Mouse (Mus musculus): ENCODE results near the gene Spata13. TPM values are rescaled to one million over a fixed set of nuclear protein-coding genes. Genes with fewer than 3 reads are reported as not detected.

Gene Spata13
- polyA plus RNA-seq, 1 experiment from 2014 or later = 17.1 TPM

GRCm38 (mm10) chr14:60648956-60649355 is 15.2 kb downstream of the Spata13 start:
- H3K36me3 ChIP-seq (ENCODE audit: control insufficient read depth, insufficient read depth, low read length) = no peaks in the 10 kb centered on the region
- H3K9me3 ChIP-seq (ENCODE audit: control insufficient read depth, low read length) = no peaks in the 10 kb centered on the region
- no peak for ATAC-seq
- no peak overlapping the region for H3K27ac ChIP-seq (ENCODE audit: low read depth, low read length)
- no peak overlapping the region for H3K9ac ChIP-seq (ENCODE audit: low read depth, low read length)
- H3K4me1 ChIP-seq (ENCODE audit: control insufficient read depth, insufficient read depth, low read depth, low read length) = no peaks in the 10 kb centered on the region
- no peaks in the 10 kb centered on the region for H3K27me3 ChIP-seq (replicated peaks; ENCODE audit: control insufficient read depth, insufficient read depth, low read length)
- no peak overlapping the region for H3K4me2 ChIP-seq (ENCODE audit: low read length)
- no peak overlapping the region for H3K4me3 ChIP-seq (ENCODE audit: low read length)
- whole genome bisulfite sequencing = 83% methylated on average over 1 of the region's 1 CpGs

- ATAC-seq = no peak
- Histone ChIP-seq H3K9me3 (ENCODE audit: control insufficient read depth, low read length) (no peaks in the 10 kb centered on the region), H3K27ac (ENCODE audit: low read depth, low read length) (no peak overlapping the region), H3K36me3 (ENCODE audit: control insufficient read depth, insufficient read depth, low read length) (no peaks in the 10 kb centered on the region), H3K9ac (ENCODE audit: low read depth, low read length) (no peak overlapping the region), H3K27me3 (replicated peaks; ENCODE audit: control insufficient read depth, insufficient read depth, low read length) (no peaks in the 10 kb centered on the region), H3K4me3 (ENCODE audit: low read length) (no peak overlapping the region), H3K4me2 (ENCODE audit: low read length) (no peak overlapping the region), H3K4me1 (ENCODE audit: control insufficient read depth, insufficient read depth, low read depth, low read length) (peaks cover 5% of the 10 kb centered on the region; the same call in 1 of the 2 replicates)
- 74% methylated on average over 4 of the region's 4 CpGs for WGBS
Measured at GRCm38 (mm10) chr14:60653184-60653583, 19.4 kb downstream of the Spata13 start.

- ATAC-seq = no peak
- H3K4me3 ChIP-seq (ENCODE audit: low read length) = no peak overlapping the region
- no peaks in the 10 kb centered on the region for H3K36me3 ChIP-seq (ENCODE audit: control insufficient read depth, insufficient read depth, low read length)
- 85% methylated on average over 5 of the region's 5 CpGs for WGBS
- no peak overlapping the region for H3K4me2 ChIP-seq (ENCODE audit: low read length)
- no peaks in the 10 kb centered on the region for H3K27me3 ChIP-seq (replicated peaks; ENCODE audit: control insufficient read depth, insufficient read depth, low read length)
- no peak overlapping the region for H3K9ac ChIP-seq (ENCODE audit: low read depth, low read length)
- H3K27ac ChIP-seq (ENCODE audit: low read depth, low read length) = no peak overlapping the region
- peaks cover 5% of the 10 kb centered on the region; the same call in 1 of the 2 replicates for H3K4me1 ChIP-seq (ENCODE audit: control insufficient read depth, insufficient read depth, low read depth, low read length)
- H3K9me3 ChIP-seq (ENCODE audit: control insufficient read depth, low read length) = no peaks in the 10 kb centered on the region
Measured at GRCm38 (mm10) chr14:60653977-60654376, 20.2 kb downstream of the Spata13 start.

- no peak; the same call in 1 of the 2 replicates for ATAC-seq
- no peak overlapping the region for H3K4me3 ChIP-seq (ENCODE audit: low read length)
- H3K4me1 ChIP-seq (ENCODE audit: control insufficient read depth, insufficient read depth, low read depth, low read length) = peaks cover 5% of the 10 kb centered on the region; the same call in 1 of the 2 replicates
- no peaks in the 10 kb centered on the region for H3K36me3 ChIP-seq (ENCODE audit: control insufficient read depth, insufficient read depth, low read length)
- no peak overlapping the region for H3K9ac ChIP-seq (ENCODE audit: low read depth, low read length)
- H3K27me3 ChIP-seq (replicated peaks; ENCODE audit: control insufficient read depth, insufficient read depth, low read length) = no peaks in the 10 kb centered on the region
- H3K27ac ChIP-seq (ENCODE audit: low read depth, low read length) = no peak overlapping the region
- WGBS = 75% methylated on average over 11 of the region's 11 CpGs
- no peak overlapping the region for H3K4me2 ChIP-seq (ENCODE audit: low read length)
- H3K9me3 ChIP-seq (ENCODE audit: control insufficient read depth, low read length) = no peaks in the 10 kb centered on the region
Measured at GRCm38 (mm10) chr14:60654708-60655107, 20.9 kb downstream of the Spata13 start.

GRCm38 (mm10) chr14:60655941-60656700 is 22.3 kb downstream of the Spata13 start:
- Histone ChIP-seq H3K36me3 (ENCODE audit: control insufficient read depth, insufficient read depth, low read length) (no peaks in the 10 kb centered on the region), H3K4me1 (ENCODE audit: control insufficient read depth, insufficient read depth, low read depth, low read length) (peaks cover 5% of the 10 kb centered on the region; the same call in 1 of the 2 replicates), H3K27ac (ENCODE audit: low read depth, low read length) (peak overlapping the region; percentile 32; the same call in 1 of the 2 replicates), H3K4me2 (ENCODE audit: low read length) (no peak overlapping the region), H3K27me3 (replicated peaks; ENCODE audit: control insufficient read depth, insufficient read depth, low read length) (no peaks in the 10 kb centered on the region), H3K9me3 (ENCODE audit: control insufficient read depth, low read length) (no peaks in the 10 kb centered on the region), H3K9ac (ENCODE audit: low read depth, low read length) (no peak overlapping the region), H3K4me3 (ENCODE audit: low read length) (no peak overlapping the region)
- WGBS = 68% methylated on average over 15 of the region's 15 CpGs
- ATAC-seq = peak; percentile 73

GRCm38 (mm10) chr14:60656701-60657085 is 22.9 kb downstream of the Spata13 start:
- Histone ChIP-seq H3K9me3 (ENCODE audit: control insufficient read depth, low read length) (no peaks in the 10 kb centered on the region), H3K4me3 (ENCODE audit: low read length) (no peak overlapping the region), H3K4me2 (ENCODE audit: low read length) (no peak overlapping the region), H3K9ac (ENCODE audit: low read depth, low read length) (no peak overlapping the region), H3K27ac (ENCODE audit: low read depth, low read length) (no peak overlapping the region; the same call in 1 of the 2 replicates), H3K27me3 (replicated peaks; ENCODE audit: control insufficient read depth, insufficient read depth, low read length) (no peaks in the 10 kb centered on the region), H3K4me1 (ENCODE audit: control insufficient read depth, insufficient read depth, low read depth, low read length) (peaks cover 5% of the 10 kb centered on the region; the same call in 1 of the 2 replicates), H3K36me3 (ENCODE audit: control insufficient read depth, insufficient read depth, low read length) (no peaks in the 10 kb centered on the region)
- 87% methylated on average over 11 of the region's 11 CpGs for WGBS
- ATAC-seq = no peak

DNA sequence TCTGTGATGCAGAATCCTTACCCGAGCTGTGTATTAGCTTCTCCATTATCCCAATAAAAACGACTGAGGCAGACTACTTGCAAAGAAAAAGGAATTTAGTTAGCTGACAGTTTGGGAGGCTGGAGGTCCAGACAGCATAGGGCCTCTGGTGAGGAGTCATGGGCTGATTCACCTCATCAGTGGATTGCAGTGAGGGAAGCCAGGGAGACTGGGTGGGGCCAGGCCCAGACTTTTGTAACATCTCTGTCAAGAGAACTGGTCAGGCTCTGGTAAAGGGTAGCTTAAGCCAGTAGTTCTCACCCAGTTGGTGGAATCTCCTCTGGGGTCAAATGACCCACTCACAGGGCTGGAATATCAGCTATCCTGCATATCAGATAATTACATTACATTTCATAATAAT is 24.1 kb downstream of the Spata13 start:
- no peak overlapping the region for H3K9ac ChIP-seq (ENCODE audit: low read depth, low read length)
- no peak for ATAC-seq
- WGBS = 83% methylated on average over 2 of the region's 2 CpGs
- H3K4me3 ChIP-seq (ENCODE audit: low read length) = no peak overlapping the region
- H3K4me1 ChIP-seq (ENCODE audit: control insufficient read depth, insufficient read depth, low read depth, low read length) = peaks cover 5% of the 10 kb centered on the region; the same call in 1 of the 2 replicates
- H3K4me2 ChIP-seq (ENCODE audit: low read length) = no peak overlapping the region
- H3K27me3 ChIP-seq (replicated peaks; ENCODE audit: control insufficient read depth, insufficient read depth, low read length) = no peaks in the 10 kb centered on the region
- no peaks in the 10 kb centered on the region for H3K9me3 ChIP-seq (ENCODE audit: control insufficient read depth, low read length)
- H3K36me3 ChIP-seq (ENCODE audit: control insufficient read depth, insufficient read depth, low read length) = no peaks in the 10 kb centered on the region
- no peak overlapping the region for H3K27ac ChIP-seq (ENCODE audit: low read depth, low read length)

GRCm38 (mm10) chr14:60659498-60659897 is 25.7 kb downstream of the Spata13 start:
- Histone ChIP-seq H3K9ac (ENCODE audit: low read depth, low read length) (no peak overlapping the region), H3K27ac (ENCODE audit: low read depth, low read length) (no peak overlapping the region), H3K9me3 (ENCODE audit: control insufficient read depth, low read length) (no peaks in the 10 kb centered on the region), H3K27me3 (replicated peaks; ENCODE audit: control insufficient read depth, insufficient read depth, low read length) (no peaks in the 10 kb centered on the region), H3K4me1 (ENCODE audit: control insufficient read depth, insufficient read depth, low read depth, low read length) (peaks cover 5% of the 10 kb centered on the region), H3K4me3 (ENCODE audit: low read length) (no peak overlapping the region), H3K4me2 (ENCODE audit: low read length) (no peak overlapping the region), H3K36me3 (ENCODE audit: control insufficient read depth, insufficient read depth, low read length) (no peaks in the 10 kb centered on the region)
- no peak for ATAC-seq
- 74% methylated on average over 8 of the region's 8 CpGs for WGBS

- Histone ChIP-seq H3K27me3 (replicated peaks; ENCODE audit: control insufficient read depth, insufficient read depth, low read length) (no peaks in the 10 kb centered on the region), H3K4me1 (ENCODE audit: control insufficient read depth, insufficient read depth, low read depth, low read length) (peaks cover 5% of the 10 kb centered on the region), H3K36me3 (ENCODE audit: control insufficient read depth, insufficient read depth, low read length) (no peaks in the 10 kb centered on the region), H3K9me3 (ENCODE audit: control insufficient read depth, low read length) (no peaks in the 10 kb centered on the region), H3K4me2 (ENCODE audit: low read length) (no peak overlapping the region), H3K9ac (ENCODE audit: low read depth, low read length) (no peak overlapping the region), H3K27ac (ENCODE audit: low read depth, low read length) (no peak overlapping the region), H3K4me3 (ENCODE audit: low read length) (no peak overlapping the region)
- WGBS = 96% methylated on average over 8 of the region's 8 CpGs
- ATAC-seq = no peak
Measured at GRCm38 (mm10) chr14:60660591-60660990, 26.8 kb downstream of the Spata13 start.

All from hindbrain, embryonic 16.5 days (tissue).